Mouse (Mus musculus) heart, postnatal 0 days (tissue): ENCODE measurements at regions not wholly inside any gene's neighbourhood (a gene's known extent, or its start where the extent isn't known, plus 50 kb on each side); places are given as distances from the start of the nearest gene placed in this dataset.

ENCODE experiments used
- CTCF ChIP-seq: IDR thresholded peaks from 2 replicates; pipeline ENCODE4 v1.5.1; 2016; ENCODE audit warnings: antibody characterized with exemption, control low read depth, low read depth
- EP300 ChIP-seq: IDR thresholded peaks from 2 replicates; pipeline ENCODE4 v1.6.1; 2016; ENCODE audit warnings: antibody characterized with exemption, low read depth

GRCm38 (mm10) chr12:77135067-77135466 is 102.9 kb upstream of the Fut8 start:
- no peak for TF ChIP-seq CTCF
- no peak for TF ChIP-seq EP300
